Mouse (Mus musculus) neural tube, embryonic 11.5 days (tissue): ENCODE measurements around the gene Prdm5. TPM values are rescaled to one million over a fixed set of nuclear protein-coding genes. Genes with fewer than 3 reads are reported as not detected.

Experiments
- ATAC-seq: fragments of 200-750 bp; cut with Nextera tagmentation; 2 replicates; pipeline ENCODE4 v1.8.0; 2017; ENCODE audit warnings: moderate number of reproducible peaks, mild to moderate bottlenecking, moderate TSS enrichment, moderate library complexity; ENCODE audit not compliant: insufficient read depth, low FRiP score, low TSS enrichment
- DNase-seq: peaks from one replicate; pipeline ENCODE4 v3.0.0-alpha.2; 2015; ENCODE audit warnings: low spot score
- H3K27ac ChIP-seq: fragments of 300-500 bp; sonication (generic); 2 replicates; pipeline ENCODE4 v1.5.1; 2014; ENCODE audit warnings: low read depth, mild to moderate bottlenecking, low read length
- H3K27me3 ChIP-seq: fragments of 300-500 bp; sonication (generic); 2 replicates; pipeline ENCODE4 v1.6.1; 2014; ENCODE audit warnings: mild to moderate bottlenecking, low read length, mixed read lengths; ENCODE audit not compliant: control insufficient read depth, insufficient read depth
- H3K36me3 ChIP-seq: fragments of 300-500 bp; sonication (generic); 2 replicates; pipeline ENCODE4 v1.6.1; 2014; ENCODE audit warnings: mild to moderate bottlenecking, low read length, moderate library complexity, mixed read lengths; ENCODE audit not compliant: control insufficient read depth, insufficient read depth
- H3K4me1 ChIP-seq: fragments of 300-500 bp; sonication (generic); 2 replicates; pipeline ENCODE4 v1.6.1; 2014; ENCODE audit warnings: low read length, mixed read lengths; ENCODE audit not compliant: control insufficient read depth, insufficient read depth
- H3K4me2 ChIP-seq: fragments of 300-500 bp; sonication (generic); 2 replicates; pipeline ENCODE4 v1.6.1; 2014; ENCODE audit warnings: low read depth, mild to moderate bottlenecking, moderate library complexity
- H3K4me3 ChIP-seq: fragments of 300-500 bp; sonication (generic); 2 replicates; pipeline ENCODE4 v1.5.1; 2014; ENCODE audit warnings: low read depth, low read length
- H3K9ac ChIP-seq: fragments of 300-500 bp; sonication (generic); 2 replicates; pipeline ENCODE4 v1.6.1; 2014; ENCODE audit warnings: mild to moderate bottlenecking, low read length
- H3K9me3 ChIP-seq: fragments of 300-500 bp; sonication (generic); 2 replicates; pipeline ENCODE4 v1.6.1; 2016; ENCODE audit warnings: low read length; ENCODE audit not compliant: control insufficient read depth
- WGBS: fragments of 180-500 bp; shearing (Covaris S2); extraction: QIAGEN DNeasy Blood & Tissue Kit; methylation state at CpG from one replicate; pipeline ENCODE4 v1.1.7; 2014; 5-methylcytosine and 5-hydroxymethylcytosine counted together
- polyA plus RNA-seq: library from polyadenylated mRNA; unstranded; fragments of >200 nt; fragmentation: Nextera tagmentation; extraction: Ambion mirVana; gene quantifications from 2 replicates; pipeline ENCODE4 v1.2.1, GENCODE M21; 2014

Prdm5 gene
- polyA plus RNA-seq, 1 experiment from 2014 or later = 14.1 TPM

DNA sequence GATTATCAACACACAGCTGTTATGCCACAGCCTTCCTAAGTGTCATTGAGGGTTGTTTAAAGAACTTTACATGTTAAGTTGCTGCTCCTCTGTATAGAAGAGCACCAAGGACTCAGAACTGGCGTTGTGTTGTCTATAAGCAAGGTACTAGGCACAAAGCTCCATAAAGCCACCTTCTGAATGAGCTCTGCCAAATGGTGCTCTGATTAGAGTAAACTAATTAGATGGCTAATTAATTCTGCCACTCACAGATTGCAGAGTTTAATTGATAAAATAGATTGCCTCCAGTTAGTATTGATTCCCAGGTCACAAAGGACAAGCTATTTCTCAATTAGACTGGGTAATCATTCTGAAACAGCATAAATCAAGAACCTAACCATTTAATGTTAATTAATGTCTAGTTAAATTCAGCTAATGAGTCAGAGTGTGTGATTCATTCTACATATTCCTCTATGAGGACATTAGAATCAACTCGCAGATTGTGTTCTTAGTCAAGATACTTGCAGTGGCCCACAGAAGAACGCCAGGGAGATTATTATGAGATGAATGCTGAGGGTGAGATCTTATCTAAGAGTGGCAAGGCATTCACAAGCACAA is 147.0 kb downstream of the Prdm5 start:
- Histone ChIP-seq H3K4me3 (no peak overlapping the region), H3K9ac (no peak overlapping the region), H3K36me3 (no peaks in the 10 kb centered on the region), H3K4me1 (0 out of 2 replicates have a peak, but pooled peaks cover 3% of the 10 kb centered on the region), H3K4me2 (no peak overlapping the region), H3K9me3 (no peaks in the 10 kb centered on the region), H3K27me3 (no peaks in the 10 kb centered on the region), H3K27ac (no peak overlapping the region)
- 84% methylated on average over 3 of the region's 3 CpGs for WGBS
- DNase-seq (no peak), ATAC-seq (no peak)

DNA sequence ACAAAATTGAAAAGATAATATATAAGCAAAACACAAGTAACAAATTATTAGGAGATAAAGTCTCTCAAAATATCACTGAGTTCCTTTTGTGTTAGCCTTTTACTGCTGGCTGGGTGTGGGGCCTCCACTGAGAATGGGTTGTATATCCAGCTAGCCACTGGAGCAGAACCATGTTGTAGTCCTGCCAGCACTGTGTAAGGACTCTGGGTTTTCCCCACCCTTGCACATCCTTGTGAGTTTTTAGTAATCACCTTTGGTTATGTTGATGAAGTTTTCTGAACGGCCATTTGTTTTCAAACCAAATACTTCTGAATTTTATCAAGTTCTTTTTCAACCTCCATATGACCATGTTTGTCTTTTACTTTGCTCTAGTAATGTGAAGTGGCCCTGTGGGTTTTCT is 151.7 kb downstream of the Prdm5 start:
- ATAC-seq = no peak
- 74% methylated on average over 1 of the region's 1 CpGs for WGBS

DNA sequence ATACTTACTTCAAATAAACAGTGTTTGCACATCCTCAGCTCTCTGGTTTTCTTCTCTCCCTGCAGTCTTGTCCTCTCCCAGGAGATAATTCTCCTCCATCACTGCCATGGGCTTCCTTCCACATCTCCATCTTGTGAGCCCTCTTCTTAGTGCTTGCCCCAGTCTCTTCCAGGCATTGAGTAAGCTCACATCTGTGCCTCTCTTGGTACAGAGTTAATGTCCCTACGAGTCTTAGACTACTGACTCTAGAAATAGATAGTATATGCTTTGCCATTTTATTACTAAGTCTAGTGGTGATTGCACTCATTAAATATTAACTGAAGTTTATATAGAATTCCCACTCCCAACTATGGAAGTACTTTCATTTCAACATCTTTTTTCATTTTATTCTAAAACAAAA is 154.0 kb downstream of the Prdm5 start:
- Histone ChIP-seq H3K4me2 (no peak overlapping the region), H3K9ac (no peak overlapping the region), H3K27ac (no peak overlapping the region), H3K4me3 (no peak overlapping the region), H3K9me3 (no peaks in the 10 kb centered on the region), H3K36me3 (no peaks in the 10 kb centered on the region), H3K4me1 (no peaks in the 10 kb centered on the region), H3K27me3 (no peaks in the 10 kb centered on the region)
- no peak for DNase-seq
- peak; percentile 43 for ATAC-seq
- WGBS = 55% methylated on average over 1 of the region's 1 CpGs

More for the DNA sequence above, 151.7 kb downstream of the Prdm5 start:
- Histone ChIP-seq H3K9ac (no peak overlapping the region), H3K4me1 (no peaks in the 10 kb centered on the region), H3K27me3 (no peaks in the 10 kb centered on the region), H3K4me2 (no peak overlapping the region), H3K36me3 (no peaks in the 10 kb centered on the region), H3K27ac (no peak overlapping the region), H3K4me3 (no peak overlapping the region), H3K9me3 (no peaks in the 10 kb centered on the region)
- no peak for DNase-seq

DNA sequence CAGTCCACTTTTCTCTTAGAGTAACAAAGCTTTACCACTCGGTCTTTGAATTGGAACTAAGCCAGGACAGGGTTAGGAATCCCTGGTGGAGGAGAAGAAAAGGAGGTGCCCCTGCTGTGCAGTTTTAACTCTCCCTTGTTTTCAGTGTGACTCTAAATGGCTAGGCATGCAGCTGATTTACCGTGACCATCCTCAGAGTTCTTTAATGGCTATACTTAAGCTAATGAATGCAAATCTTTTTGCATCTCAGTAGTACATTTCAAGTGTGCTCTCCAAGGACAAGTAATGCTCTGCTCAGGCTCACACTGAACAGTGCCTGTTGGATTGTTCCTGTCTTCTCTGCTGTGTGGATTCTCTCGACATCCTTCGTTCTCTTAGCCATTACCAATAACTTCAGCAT is 154.4 kb downstream of the Prdm5 start:
- Histone ChIP-seq H3K27me3 (no peaks in the 10 kb centered on the region), H3K9ac (no peak overlapping the region), H3K9me3 (no peaks in the 10 kb centered on the region), H3K4me2 (no peak overlapping the region), H3K27ac (no peak overlapping the region), H3K4me3 (no peak overlapping the region), H3K36me3 (no peaks in the 10 kb centered on the region), H3K4me1 (no peaks in the 10 kb centered on the region)
- ATAC-seq = peak; percentile 85
- DNase-seq = no peak
- WGBS = 22% methylated on average over 4 of the region's 4 CpGs

DNA sequence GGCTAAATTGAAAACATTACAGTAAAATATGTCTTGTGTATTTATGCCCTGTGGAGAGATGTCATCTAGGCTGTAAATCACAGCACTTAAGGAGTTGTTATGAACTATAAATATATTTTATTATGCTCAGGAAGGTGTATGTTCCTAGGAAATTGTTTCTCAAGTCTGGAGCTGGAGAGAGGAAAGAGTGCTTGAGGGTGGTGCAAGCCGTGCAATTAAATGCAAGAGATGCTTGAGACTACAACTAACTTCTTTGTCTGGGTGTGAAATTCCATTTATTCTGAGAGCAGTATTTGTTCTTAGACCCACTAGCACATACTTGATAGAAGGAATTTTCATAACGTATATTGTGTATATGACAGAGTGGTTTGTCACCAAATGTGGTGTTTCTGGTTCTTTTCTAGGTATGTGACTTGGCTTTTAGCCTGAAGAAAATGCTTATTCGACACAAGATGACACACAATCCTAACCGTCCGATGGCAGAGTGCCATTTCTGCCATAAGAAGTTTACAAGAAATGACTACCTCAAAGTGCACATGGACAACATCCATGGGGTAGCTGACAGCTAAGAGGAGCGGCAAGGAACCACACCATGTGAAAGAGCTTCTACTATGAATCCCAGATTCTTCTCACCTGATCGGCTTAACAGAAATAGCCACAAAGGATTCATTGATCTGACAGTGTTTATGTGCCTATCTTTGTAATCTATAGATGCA is 156.9 kb downstream of the Prdm5 start:
- WGBS = 94% methylated on average over 7 of the region's 7 CpGs
- DNase-seq = no peak

DNA sequence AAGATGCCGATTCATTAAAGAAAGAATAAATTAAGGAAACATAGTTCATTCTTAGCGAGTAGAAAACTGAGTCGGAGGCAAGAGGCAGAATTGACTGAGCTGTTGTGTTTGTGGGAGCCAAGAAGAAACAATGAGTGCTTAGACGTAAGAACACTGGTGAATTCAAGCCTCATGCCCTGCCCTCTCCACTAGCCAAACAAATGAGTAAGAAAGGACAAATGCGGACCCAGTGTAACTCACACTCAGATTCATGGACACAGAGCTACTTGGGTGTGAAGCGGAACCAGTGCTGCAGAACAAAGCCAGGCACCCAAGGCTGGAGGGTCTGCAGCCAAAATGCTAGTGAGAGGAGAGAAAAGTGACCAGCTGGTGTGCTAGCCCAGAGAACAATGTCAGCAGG is 171.7 kb downstream of the Prdm5 start:
- Histone ChIP-seq H3K27me3 (no peaks in the 10 kb centered on the region), H3K4me1 (no peaks in the 10 kb centered on the region), H3K9me3 (no peaks in the 10 kb centered on the region), H3K4me3 (no peak overlapping the region), H3K4me2 (no peak overlapping the region), H3K36me3 (no peaks in the 10 kb centered on the region), H3K27ac (no peak overlapping the region), H3K9ac (no peak overlapping the region)
- ATAC-seq = no peak
- WGBS = 76% methylated on average over 6 of the region's 6 CpGs
- DNase-seq = no peak

More for the DNA sequence above, 156.9 kb downstream of the Prdm5 start:
- Histone ChIP-seq H3K4me1 (no peaks in the 10 kb centered on the region), H3K36me3 (no peaks in the 10 kb centered on the region), H3K9ac (no peak overlapping the region), H3K4me3 (no peak overlapping the region), H3K4me2 (no peak overlapping the region), H3K27me3 (no peaks in the 10 kb centered on the region), H3K27ac (no peak overlapping the region), H3K9me3 (no peaks in the 10 kb centered on the region)
- ATAC-seq = no peak

DNA sequence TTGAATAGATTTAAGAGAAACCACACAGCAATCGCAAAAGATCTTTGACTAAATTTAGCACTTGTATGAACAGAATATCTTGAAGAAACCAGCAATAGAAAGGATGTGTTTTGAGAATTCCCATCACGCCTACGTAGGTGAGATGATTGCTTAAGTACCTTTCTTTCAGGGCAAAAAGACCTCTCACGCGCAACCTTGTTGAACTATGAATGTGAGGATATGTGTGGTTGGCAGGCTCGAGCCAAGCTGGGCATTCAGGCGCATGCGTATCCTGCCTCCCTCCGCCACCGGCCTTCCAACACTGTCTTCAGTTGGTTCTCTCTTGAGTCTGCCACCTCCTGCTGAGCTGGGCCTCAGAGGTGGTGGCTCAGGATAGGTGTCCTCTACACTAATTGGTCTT is 173.5 kb downstream of the Prdm5 start, which contains the start of gene 4930544G11Rik:
4930544G11Rik (plus strand) TSS at position 301 of the 400 bp plus-strand sequence.
- no peak for ATAC-seq
- Histone ChIP-seq H3K4me1 (no peaks in the 10 kb centered on the region), H3K4me2 (no peak within 1 kb of the TSS), H3K9me3 (no peaks in the 10 kb centered on the region), H3K36me3 (no peaks in the 10 kb centered on the region), H3K4me3 (no peak within 1 kb of the TSS), H3K27ac (no peak within 1 kb of the TSS), H3K9ac (no peak within 1 kb of the TSS), H3K27me3 (no peaks in the 10 kb centered on the region)
- no peak for DNase-seq
- 98% methylated on average over 10 of the region's 10 CpGs for WGBS

DNA sequence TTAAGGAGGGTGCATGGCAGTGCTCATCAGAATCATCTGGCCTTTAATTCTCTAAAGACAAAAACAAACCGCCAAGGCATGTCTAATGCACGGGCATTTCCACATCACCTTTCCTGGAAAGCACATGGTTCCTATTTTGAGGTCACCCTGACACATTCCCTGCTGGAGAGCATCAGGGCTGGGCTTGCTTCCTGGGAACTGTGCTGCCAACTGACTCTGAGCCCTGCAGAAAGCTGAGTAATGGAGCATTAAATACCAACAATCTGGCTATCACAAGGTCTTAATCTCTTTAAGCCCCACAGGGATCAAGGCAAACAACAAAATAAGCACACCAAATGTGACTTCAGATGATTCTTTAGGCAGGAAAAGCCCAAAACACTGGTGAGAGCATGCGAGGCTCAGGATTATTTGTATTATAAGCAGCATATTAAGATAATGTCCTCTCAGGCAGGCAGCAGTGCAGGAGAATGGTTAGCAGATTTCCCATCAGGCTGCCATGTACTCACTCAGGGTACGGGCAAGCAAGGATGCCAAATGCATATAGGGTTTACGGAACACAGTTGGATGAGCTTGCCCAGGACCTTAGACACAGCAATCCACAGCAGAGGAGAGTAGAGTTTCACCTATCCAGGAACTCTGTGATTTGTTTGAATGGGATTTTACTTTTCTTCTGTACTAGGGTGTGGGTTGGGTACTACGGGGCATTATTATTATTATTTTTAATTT is 190.8 kb downstream of the Prdm5 start:
- H3K9me3 ChIP-seq = no peaks in the 10 kb centered on the region
- H3K4me2 ChIP-seq = no peak overlapping the region
- no peaks in the 10 kb centered on the region for H3K27me3 ChIP-seq
- no peak overlapping the region for H3K9ac ChIP-seq
- H3K36me3 ChIP-seq = no peaks in the 10 kb centered on the region
- H3K4me1 ChIP-seq = peaks cover 6% of the 10 kb centered on the region; the same call in 1 of the 2 replicates
- no peak overlapping the region for H3K4me3 ChIP-seq
- no peak for DNase-seq
- 74% methylated on average over 6 of the region's 6 CpGs for WGBS
- no peak overlapping the region for H3K27ac ChIP-seq
- ATAC-seq = 0 out of 2 replicates have a peak, but pooled peaks have one; percentile 36
